Mouse (Mus musculus): ENCODE results near the gene Krt79. TPM values are rescaled to one million over a fixed set of nuclear protein-coding genes. Genes with fewer than 3 reads are reported as not detected.

Gene Krt79
- polyA plus RNA-seq, 1 experiment from 2014 or later = 1.7 TPM

- H3K27ac ChIP-seq (ENCODE audit: low read depth, low read length) = peak overlapping the region; percentile 67
- peaks cover 15% of the 10 kb centered on the region for H3K4me1 ChIP-seq (ENCODE audit: control insufficient read depth, insufficient read depth, low read length)
- peak overlapping the region; percentile 80 for H3K9ac ChIP-seq (ENCODE audit: low read depth, low read length)
- no peak for ATAC-seq (replicated peaks; ENCODE audit: insufficient number of reproducible peaks, low FRiP score, low TSS enrichment)
- 60% methylated on average over 3 of the region's 3 CpGs for WGBS (ENCODE audit: insufficient replicate concordance)
- peaks cover 5% of the 10 kb centered on the region for H3K27me3 ChIP-seq (ENCODE audit: control insufficient read depth, insufficient read depth, low read length)
- no peaks in the 10 kb centered on the region for H3K36me3 ChIP-seq (ENCODE audit: control insufficient read depth, insufficient read depth, low read length)
- H3K4me2 ChIP-seq = peak overlapping the region; percentile 74
- no peak overlapping the region; the same call in 1 of the 2 replicates for H3K4me3 ChIP-seq (ENCODE audit: low read depth, low read length)
- H3K9me3 ChIP-seq (replicated peaks; ENCODE audit: control insufficient read depth, low read length) = no peaks in the 10 kb centered on the region
Observed at GRCm38 (mm10) chr15:101976641-101977040, 36.5 kb upstream of the Krt79 start.

GRCm38 (mm10) chr15:101976023-101976422 lies 35.9 kb upstream of the Krt79 start:
- Histone ChIP-seq H3K9me3 (replicated peaks; ENCODE audit: control insufficient read depth, low read length) (no peaks in the 10 kb centered on the region), H3K4me1 (ENCODE audit: control insufficient read depth, insufficient read depth, low read length) (peaks cover 15% of the 10 kb centered on the region), H3K4me3 (ENCODE audit: low read depth, low read length) (no peak overlapping the region), H3K27ac (ENCODE audit: low read depth, low read length) (0 out of 2 replicates have a peak overlapping the region, but pooled peaks have one; percentile 35), H3K4me2 (no peak overlapping the region), H3K36me3 (ENCODE audit: control insufficient read depth, insufficient read depth, low read length) (no peaks in the 10 kb centered on the region), H3K9ac (ENCODE audit: low read depth, low read length) (no peak overlapping the region), H3K27me3 (ENCODE audit: control insufficient read depth, insufficient read depth, low read length) (peaks cover 5% of the 10 kb centered on the region)
- 58% methylated on average over 5 of the region's 5 CpGs for WGBS (ENCODE audit: insufficient replicate concordance)
- ATAC-seq (replicated peaks; ENCODE audit: insufficient number of reproducible peaks, low FRiP score, low TSS enrichment) = 0 out of 2 replicates have a peak, but pooled peaks have one; percentile 11

GRCm38 (mm10) chr15:101974083-101974845 lies 34.1 kb upstream of the Krt79 start:
- Histone ChIP-seq H3K9ac (ENCODE audit: low read depth, low read length) (no peak overlapping the region), H3K9me3 (replicated peaks; ENCODE audit: control insufficient read depth, low read length) (no peaks in the 10 kb centered on the region), H3K4me2 (no peak overlapping the region), H3K27me3 (ENCODE audit: control insufficient read depth, insufficient read depth, low read length) (peaks cover 5% of the 10 kb centered on the region), H3K4me1 (ENCODE audit: control insufficient read depth, insufficient read depth, low read length) (peaks cover 15% of the 10 kb centered on the region), H3K36me3 (ENCODE audit: control insufficient read depth, insufficient read depth, low read length) (no peaks in the 10 kb centered on the region), H3K4me3 (ENCODE audit: low read depth, low read length) (no peak overlapping the region), H3K27ac (ENCODE audit: low read depth, low read length) (no peak overlapping the region)
- no peak for ATAC-seq (replicated peaks; ENCODE audit: insufficient number of reproducible peaks, low FRiP score, low TSS enrichment)
- WGBS (ENCODE audit: insufficient replicate concordance) = 52% methylated on average over 16 of the region's 16 CpGs

- no peaks in the 10 kb centered on the region for H3K36me3 ChIP-seq (ENCODE audit: control insufficient read depth, insufficient read depth, low read length)
- H3K4me2 ChIP-seq = 0 out of 2 replicates have a peak overlapping the region, but pooled peaks have one; percentile 11
- no peak overlapping the region for H3K4me3 ChIP-seq (ENCODE audit: low read depth, low read length)
- no peak overlapping the region for H3K27ac ChIP-seq (ENCODE audit: low read depth, low read length)
- H3K9me3 ChIP-seq (replicated peaks; ENCODE audit: control insufficient read depth, low read length) = no peaks in the 10 kb centered on the region
- peaks cover 15% of the 10 kb centered on the region for H3K4me1 ChIP-seq (ENCODE audit: control insufficient read depth, insufficient read depth, low read length)
- 11% methylated on average over 15 of the region's 15 CpGs for WGBS (ENCODE audit: insufficient replicate concordance)
- no peak overlapping the region for H3K9ac ChIP-seq (ENCODE audit: low read depth, low read length)
- no peak for ATAC-seq (replicated peaks; ENCODE audit: insufficient number of reproducible peaks, low FRiP score, low TSS enrichment)
- peaks cover 5% of the 10 kb centered on the region for H3K27me3 ChIP-seq (ENCODE audit: control insufficient read depth, insufficient read depth, low read length)
Observed at GRCm38 (mm10) chr15:101973414-101974077, 33.4 kb upstream of the Krt79 start.

DNA sequence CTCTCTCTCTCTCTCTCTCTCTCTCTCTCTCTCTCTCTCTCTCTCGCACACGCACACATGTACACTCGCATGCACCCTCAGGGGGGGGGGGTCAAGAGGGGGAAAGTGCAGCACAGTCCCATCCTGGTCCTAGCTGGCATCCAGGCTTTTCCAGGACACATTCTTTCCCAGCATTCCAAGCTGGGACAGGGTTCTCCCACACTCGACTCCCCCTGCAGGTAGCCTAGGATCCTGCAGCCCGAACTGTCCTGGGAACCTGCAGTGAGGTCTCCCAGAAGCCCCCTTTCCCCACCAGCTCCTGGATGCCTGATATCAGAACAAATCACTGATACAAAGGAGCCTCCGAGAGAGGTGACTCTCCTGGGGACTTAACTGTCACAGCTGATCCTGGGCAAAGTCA lies 30.4 kb upstream of the Krt79 start:
- no peaks in the 10 kb centered on the region for H3K36me3 ChIP-seq (ENCODE audit: control insufficient read depth, insufficient read depth, low read length)
- ATAC-seq (replicated peaks; ENCODE audit: insufficient number of reproducible peaks, low FRiP score, low TSS enrichment) = no peak
- 2% methylated on average over 3 of the region's 6 CpGs for WGBS (ENCODE audit: insufficient replicate concordance)
- no peak overlapping the region for H3K9ac ChIP-seq (ENCODE audit: low read depth, low read length)
- no peak overlapping the region for H3K4me2 ChIP-seq
- no peaks in the 10 kb centered on the region for H3K9me3 ChIP-seq (replicated peaks; ENCODE audit: control insufficient read depth, low read length)
- peaks cover 5% of the 10 kb centered on the region for H3K27me3 ChIP-seq (ENCODE audit: control insufficient read depth, insufficient read depth, low read length)
- no peaks in the 10 kb centered on the region for H3K4me1 ChIP-seq (ENCODE audit: control insufficient read depth, insufficient read depth, low read length)
- no peak overlapping the region for H3K4me3 ChIP-seq (ENCODE audit: low read depth, low read length)
- H3K27ac ChIP-seq (ENCODE audit: low read depth, low read length) = no peak overlapping the region

GRCm38 (mm10) chr15:101966808-101967207 lies 26.7 kb upstream of the Krt79 start:
- H3K9ac ChIP-seq (ENCODE audit: low read depth, low read length) = no peak overlapping the region
- no peak overlapping the region for H3K4me3 ChIP-seq (ENCODE audit: low read depth, low read length)
- H3K36me3 ChIP-seq (ENCODE audit: control insufficient read depth, insufficient read depth, low read length) = no peaks in the 10 kb centered on the region
- no peaks in the 10 kb centered on the region; the same call in 1 of the 2 replicates for H3K27me3 ChIP-seq (ENCODE audit: control insufficient read depth, insufficient read depth, low read length)
- no peak overlapping the region for H3K27ac ChIP-seq (ENCODE audit: low read depth, low read length)
- no peak for ATAC-seq (replicated peaks; ENCODE audit: insufficient number of reproducible peaks, low FRiP score, low TSS enrichment)
- 71% methylated on average over 8 of the region's 8 CpGs for WGBS (ENCODE audit: insufficient replicate concordance)
- no peak overlapping the region for H3K4me2 ChIP-seq
- H3K4me1 ChIP-seq (ENCODE audit: control insufficient read depth, insufficient read depth, low read length) = no peaks in the 10 kb centered on the region
- H3K9me3 ChIP-seq (replicated peaks; ENCODE audit: control insufficient read depth, low read length) = no peaks in the 10 kb centered on the region

DNA sequence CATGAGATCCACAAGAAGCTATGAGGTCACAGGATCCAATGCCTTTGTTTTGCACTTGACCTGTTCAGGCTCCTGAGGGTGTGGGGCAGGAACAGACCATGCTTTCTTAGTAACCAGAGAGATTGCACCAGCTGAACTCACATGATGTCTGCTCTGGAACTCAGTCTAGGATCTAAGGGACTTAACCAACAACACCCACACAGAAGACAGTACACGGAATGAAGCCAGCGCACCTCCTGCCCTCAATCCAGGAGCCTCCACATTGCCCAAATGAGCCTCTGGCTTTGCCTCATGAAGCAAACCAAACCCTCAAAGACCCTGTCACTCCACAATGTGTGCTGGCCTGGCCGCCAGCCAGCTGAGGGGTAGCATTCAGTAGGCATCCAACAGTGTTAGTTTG lies 18.8 kb upstream of the Krt79 start:
- no peak overlapping the region for H3K27ac ChIP-seq (ENCODE audit: low read depth, low read length)
- H3K4me3 ChIP-seq (ENCODE audit: low read depth, low read length) = no peak overlapping the region
- H3K4me1 ChIP-seq (ENCODE audit: control insufficient read depth, insufficient read depth, low read length) = no peaks in the 10 kb centered on the region
- H3K9me3 ChIP-seq (replicated peaks; ENCODE audit: control insufficient read depth, low read length) = no peaks in the 10 kb centered on the region
- no peak overlapping the region for H3K9ac ChIP-seq (ENCODE audit: low read depth, low read length)
- no peak overlapping the region for H3K4me2 ChIP-seq
- ATAC-seq (replicated peaks; ENCODE audit: insufficient number of reproducible peaks, low FRiP score, low TSS enrichment) = no peak
- 75% methylated on average over 3 of the region's 3 CpGs for WGBS (ENCODE audit: insufficient replicate concordance)
- no peaks in the 10 kb centered on the region for H3K36me3 ChIP-seq (ENCODE audit: control insufficient read depth, insufficient read depth, low read length)
- H3K27me3 ChIP-seq (ENCODE audit: control insufficient read depth, insufficient read depth, low read length) = peaks cover 3% of the 10 kb centered on the region; the same call in 1 of the 2 replicates

GRCm38 (mm10) chr15:101954187-101954586 lies 14.1 kb upstream of the Krt79 start, which contains the start of gene Krt78:
Krt78 (minus strand) TSS chr15:101954287.
- Histone ChIP-seq H3K27me3 (ENCODE audit: control insufficient read depth, insufficient read depth, low read length) (peaks cover 3% of the 10 kb centered on the region), H3K4me3 (ENCODE audit: low read depth, low read length) (no peak within 1 kb of the TSS), H3K4me2 (no peak within 1 kb of the TSS), H3K27ac (ENCODE audit: low read depth, low read length) (no peak within 1 kb of the TSS), H3K36me3 (ENCODE audit: control insufficient read depth, insufficient read depth, low read length) (no peaks in the 10 kb centered on the region), H3K9ac (ENCODE audit: low read depth, low read length) (no peak within 1 kb of the TSS), H3K9me3 (replicated peaks; ENCODE audit: control insufficient read depth, low read length) (no peaks in the 10 kb centered on the region), H3K4me1 (ENCODE audit: control insufficient read depth, insufficient read depth, low read length) (no peaks in the 10 kb centered on the region)
- ATAC-seq (replicated peaks; ENCODE audit: insufficient number of reproducible peaks, low FRiP score, low TSS enrichment) = no peak
- WGBS (ENCODE audit: insufficient replicate concordance) = 76% methylated on average over 9 of the region's 9 CpGs
